Mouse (Mus musculus) hindbrain, embryonic 14.5 days (tissue): ENCODE measurements around the gene Cd79b. TPM values are rescaled to one million over a fixed set of nuclear protein-coding genes. Genes with fewer than 3 reads are reported as not detected.

Experiments
- ATAC-seq: fragments of 200-750 bp; cut with Nextera tagmentation; 2 replicates; pipeline ENCODE4 v1.8.0; 2017; ENCODE audit warnings: moderate number of reproducible peaks, mild to moderate bottlenecking, moderate TSS enrichment, moderate library complexity; ENCODE audit not compliant: low FRiP score
- DNase-seq: peaks from one replicate; pipeline ENCODE4 v3.0.0-alpha.2; 2015; ENCODE audit warnings: low spot score
- H3K27ac ChIP-seq: fragments of 300-500 bp; sonication (generic); 2 replicates; pipeline ENCODE4 v1.5.1; 2014; ENCODE audit warnings: mild to moderate bottlenecking, moderate library complexity
- H3K27me3 ChIP-seq: fragments of 300-500 bp; sonication (generic); 2 replicates; pipeline ENCODE4 v1.6.1; 2014; ENCODE audit warnings: mild to moderate bottlenecking, low read length, mixed read lengths; ENCODE audit not compliant: control insufficient read depth, insufficient read depth
- H3K36me3 ChIP-seq: fragments of 300-500 bp; sonication (generic); replicated peaks from 2 replicates; pipeline ENCODE4 v1.6.1; 2014; ENCODE audit not compliant: control insufficient read depth, insufficient read depth
- H3K4me1 ChIP-seq: fragments of 300-500 bp; sonication (generic); replicated peaks from 2 replicates; pipeline ENCODE4 v1.6.1; 2014; ENCODE audit warnings: antibody characterized with exemption, low read length, mixed read lengths; ENCODE audit not compliant: control insufficient read depth, insufficient read depth
- H3K4me2 ChIP-seq: fragments of 300-500 bp; sonication (generic); replicated peaks from 2 replicates; pipeline ENCODE4 v1.6.1; 2014; ENCODE audit warnings: mild to moderate bottlenecking, moderate library complexity
- H3K4me3 ChIP-seq: fragments of 300-500 bp; sonication (generic); replicated peaks from 2 replicates; pipeline ENCODE4 v1.5.1; 2014; ENCODE audit warnings: mild to moderate bottlenecking, low read length
- H3K9ac ChIP-seq: fragments of 300-500 bp; sonication (generic); 2 replicates; pipeline ENCODE4 v1.6.1; 2014
- H3K9me3 ChIP-seq: fragments of 300-500 bp; sonication (generic); 2 replicates; pipeline ENCODE4 v1.6.1; 2016; ENCODE audit warnings: low read length; ENCODE audit not compliant: control insufficient read depth
- WGBS: fragments of 180-500 bp; shearing (Covaris S2); extraction: QIAGEN DNeasy Blood & Tissue Kit; methylation state at CpG from one replicate; pipeline ENCODE4 v1.1.7; 2014; 5-methylcytosine and 5-hydroxymethylcytosine counted together
- polyA plus RNA-seq: library from polyadenylated mRNA; unstranded; fragments of >200 nt; fragmentation: Nextera tagmentation; extraction: Ambion mirVana; gene quantifications from 2 replicates; pipeline ENCODE4 v1.2.1, GENCODE M21; 2014

The Cd79b gene
- polyA plus RNA-seq, 1 experiment from 2014 or later: 0.92 TPM

GRCm38 (mm10) chr11:106307432-106307831 lies 7.1 kb downstream of the Cd79b start:
- Histone ChIP-seq H3K4me2 (no peak overlapping the region), H3K4me1 (no peaks in the 10 kb centered on the region), H3K27me3 (no peaks in the 10 kb centered on the region), H3K4me3 (no peak overlapping the region), H3K27ac (no peak overlapping the region), H3K9me3 (no peaks in the 10 kb centered on the region), H3K9ac (no peak overlapping the region), H3K36me3 (no peaks in the 10 kb centered on the region)
- no peak for DNase-seq
- ATAC-seq: no peak
- WGBS: 91% methylated on average over 5 of the region's 5 CpGs

DNA sequence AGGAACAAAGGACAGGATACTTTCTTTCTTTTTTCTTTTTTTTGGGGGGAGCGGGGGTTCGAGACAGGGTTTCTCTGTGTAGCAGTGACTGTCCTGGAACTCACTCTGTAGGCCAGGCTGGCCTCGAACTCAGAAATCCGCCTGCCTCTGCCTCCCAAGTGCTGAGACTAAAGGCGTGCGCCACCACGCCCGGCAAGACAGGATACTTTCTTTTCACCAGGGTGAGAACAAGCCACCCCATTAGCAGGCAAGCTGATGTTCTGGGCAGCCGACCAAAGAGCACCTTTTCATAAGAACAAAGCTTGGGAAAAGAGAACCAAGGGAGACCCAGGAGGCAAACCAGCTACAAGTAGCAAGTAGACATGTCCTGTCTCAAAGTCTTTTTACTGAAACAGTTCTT lies 7.8 kb downstream of the Cd79b start:
- no peak overlapping the region for H3K4me2 ChIP-seq
- H3K36me3 ChIP-seq: no peaks in the 10 kb centered on the region
- DNase-seq: no peak
- no peaks in the 10 kb centered on the region for H3K4me1 ChIP-seq
- no peak for ATAC-seq
- H3K27me3 ChIP-seq: no peaks in the 10 kb centered on the region
- 86% methylated on average over 9 of the region's 9 CpGs for WGBS
- H3K9me3 ChIP-seq: no peaks in the 10 kb centered on the region
- H3K4me3 ChIP-seq: no peak overlapping the region
- H3K9ac ChIP-seq: no peak overlapping the region
- no peak overlapping the region for H3K27ac ChIP-seq

GRCm38 (mm10) chr11:106306065-106306385 lies 8.5 kb downstream of the Cd79b start:
- no peaks in the 10 kb centered on the region for H3K9me3 ChIP-seq
- WGBS: 83% methylated on average over 3 of the region's 3 CpGs
- no peak overlapping the region for H3K27ac ChIP-seq
- H3K4me3 ChIP-seq: no peak overlapping the region
- no peak overlapping the region for H3K4me2 ChIP-seq
- no peaks in the 10 kb centered on the region for H3K36me3 ChIP-seq
- DNase-seq (no peak), ATAC-seq (no peak)
- no peak overlapping the region for H3K9ac ChIP-seq
- no peaks in the 10 kb centered on the region for H3K27me3 ChIP-seq
- H3K4me1 ChIP-seq: no peaks in the 10 kb centered on the region

DNA sequence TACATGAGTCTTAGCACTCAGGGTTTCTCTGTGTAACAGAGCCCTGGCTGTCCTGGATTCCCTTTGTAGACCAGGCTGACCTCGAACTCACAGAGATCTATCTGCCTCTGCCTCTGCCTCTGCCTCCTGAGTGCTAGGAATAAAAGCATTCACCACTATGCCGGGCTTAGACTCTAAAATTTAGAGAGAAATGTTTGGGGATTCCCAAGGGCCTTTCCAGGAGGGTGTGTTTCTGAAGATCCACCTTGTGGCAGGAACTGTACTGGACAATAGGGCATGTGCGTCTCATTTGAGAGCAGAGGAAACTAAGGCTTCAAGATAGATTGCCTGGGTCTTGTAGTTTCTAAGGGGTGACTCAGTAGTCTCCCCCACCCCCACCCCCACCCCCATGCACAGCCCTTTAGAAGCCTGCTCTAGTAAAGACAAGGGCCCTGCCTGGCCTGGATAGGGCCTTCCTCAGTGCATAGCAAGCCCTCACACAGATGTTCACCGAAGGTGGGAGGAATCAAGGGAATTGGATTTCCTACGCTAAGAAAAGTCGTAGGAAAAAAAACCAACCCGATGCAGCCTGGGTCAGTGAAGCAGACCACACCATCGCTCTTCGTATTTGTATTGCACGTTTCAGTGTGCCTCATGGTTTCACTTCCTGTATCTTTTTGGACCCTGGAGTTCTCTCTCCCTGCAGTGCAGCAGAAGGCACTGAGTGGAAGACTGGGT lies 9.1 kb downstream of the Cd79b start:
- WGBS: 81% methylated on average over 10 of the region's 10 CpGs
- Histone ChIP-seq H3K4me2 (no peak overlapping the region), H3K36me3 (no peaks in the 10 kb centered on the region), H3K9me3 (no peaks in the 10 kb centered on the region), H3K4me1 (no peaks in the 10 kb centered on the region), H3K27ac (no peak overlapping the region), H3K27me3 (no peaks in the 10 kb centered on the region), H3K9ac (no peak overlapping the region), H3K4me3 (no peak overlapping the region)
- DNase-seq (no peak), ATAC-seq (no peak)

DNA sequence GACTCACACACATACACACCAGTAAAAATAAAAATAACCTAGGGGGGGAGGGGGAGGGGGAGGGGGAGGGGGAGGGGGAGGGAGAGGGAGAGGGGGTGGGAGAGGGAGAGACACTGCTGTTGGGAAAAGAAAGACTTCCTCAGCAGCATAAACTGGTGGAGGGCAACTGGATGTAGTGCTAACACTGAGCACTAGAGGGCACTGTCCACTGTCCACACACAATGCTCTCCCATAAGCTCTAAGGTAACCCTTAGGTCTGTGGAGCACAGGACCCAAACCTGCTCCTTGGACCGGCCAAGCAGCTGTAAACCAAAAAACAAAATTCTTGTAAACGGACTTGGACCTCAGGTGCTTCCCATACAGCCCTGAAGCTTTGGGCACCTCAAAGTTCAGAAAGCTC lies 11.9 kb downstream of the Cd79b start:
- no peak overlapping the region for H3K9ac ChIP-seq
- WGBS: 41% methylated on average over 2 of the region's 2 CpGs
- no peak overlapping the region for H3K4me3 ChIP-seq
- H3K4me1 ChIP-seq: no peaks in the 10 kb centered on the region
- no peaks in the 10 kb centered on the region for H3K9me3 ChIP-seq
- no peaks in the 10 kb centered on the region for H3K36me3 ChIP-seq
- H3K27me3 ChIP-seq: no peaks in the 10 kb centered on the region
- DNase-seq (peak; percentile 70), ATAC-seq (no peak; the same call in 1 of the 2 replicates)
- no peak overlapping the region for H3K27ac ChIP-seq
- no peak overlapping the region for H3K4me2 ChIP-seq

GRCm38 (mm10) chr11:106301765-106302164 lies 12.8 kb downstream of the Cd79b start, which contains the start of gene Gh:
TSS of gene Gh (minus strand) at chr11:106301865.
- no peak within 1 kb of the TSS for H3K27ac ChIP-seq
- H3K9ac ChIP-seq: no peak within 1 kb of the TSS
- no peak within 1 kb of the TSS for H3K4me2 ChIP-seq
- H3K4me3 ChIP-seq: no peak within 1 kb of the TSS
- no peaks in the 10 kb centered on the region for H3K36me3 ChIP-seq
- ATAC-seq (no peak), DNase-seq (no peak)
- no peaks in the 10 kb centered on the region for H3K4me1 ChIP-seq
- 87% methylated on average over 9 of the region's 9 CpGs for WGBS
- no peaks in the 10 kb centered on the region for H3K27me3 ChIP-seq
- H3K9me3 ChIP-seq: no peaks in the 10 kb centered on the region

GRCm38 (mm10) chr11:106291861-106292260 lies 22.7 kb downstream of the Cd79b start:
- DNase-seq: no peak
- H3K4me2 ChIP-seq: no peak overlapping the region
- 89% methylated on average over 2 of the region's 2 CpGs for WGBS

GRCm38 (mm10) chr11:106290376-106290775 lies 24.2 kb downstream of the Cd79b start:
- Histone ChIP-seq H3K36me3 (no peaks in the 10 kb centered on the region), H3K4me2 (no peak overlapping the region), H3K9me3 (no peaks in the 10 kb centered on the region), H3K4me1 (no peaks in the 10 kb centered on the region), H3K27me3 (no peaks in the 10 kb centered on the region; the same call in 1 of the 2 replicates), H3K4me3 (no peak overlapping the region), H3K27ac (no peak overlapping the region), H3K9ac (no peak overlapping the region)
- no peak for ATAC-seq
- 93% methylated on average over 5 of the region's 5 CpGs for WGBS
- no peak for DNase-seq

More at GRCm38 (mm10) chr11:106291861-106292260, 22.7 kb downstream of the Cd79b start:
- Histone ChIP-seq H3K4me3 (no peak overlapping the region), H3K27me3 (no peaks in the 10 kb centered on the region; the same call in 1 of the 2 replicates), H3K27ac (no peak overlapping the region), H3K4me1 (no peaks in the 10 kb centered on the region), H3K9ac (no peak overlapping the region), H3K36me3 (no peaks in the 10 kb centered on the region), H3K9me3 (no peaks in the 10 kb centered on the region)
- no peak for ATAC-seq

GRCm38 (mm10) chr11:106289369-106289768 lies 25.2 kb downstream of the Cd79b start:
- no peak for DNase-seq
- 61% methylated on average over 8 of the region's 8 CpGs for WGBS
- no peak overlapping the region for H3K9ac ChIP-seq

DNA sequence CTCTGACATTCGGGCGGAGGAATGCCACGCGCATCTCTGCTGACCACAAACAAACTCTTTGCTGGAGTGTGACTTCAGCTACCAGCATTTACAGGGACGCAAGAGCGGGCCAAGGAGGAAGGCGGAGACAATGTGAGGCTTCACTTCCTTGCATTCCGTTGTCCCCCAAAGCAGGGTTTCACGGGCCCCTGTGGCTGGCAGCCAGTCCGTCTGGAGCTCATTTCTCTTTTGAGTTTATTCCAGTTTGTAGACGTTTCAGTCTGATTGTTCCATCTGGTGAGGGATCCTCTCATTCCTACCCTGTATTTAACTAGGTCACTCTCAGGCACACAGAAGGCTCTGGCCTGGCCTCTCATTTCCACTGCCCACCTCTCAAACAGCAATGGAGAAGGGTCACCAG lies 27.6 kb downstream of the Cd79b start:
- no peaks in the 10 kb centered on the region for H3K36me3 ChIP-seq
- no peaks in the 10 kb centered on the region; the same call in 1 of the 2 replicates for H3K27me3 ChIP-seq
- no peak overlapping the region for H3K4me2 ChIP-seq
- no peaks in the 10 kb centered on the region for H3K9me3 ChIP-seq
- H3K9ac ChIP-seq: no peak overlapping the region
- H3K27ac ChIP-seq: no peak overlapping the region
- no peak for DNase-seq
- H3K4me1 ChIP-seq: no peaks in the 10 kb centered on the region
- 64% methylated on average over 11 of the region's 11 CpGs for WGBS
- H3K4me3 ChIP-seq: no peak overlapping the region
- no peak for ATAC-seq

More at GRCm38 (mm10) chr11:106289369-106289768, 25.2 kb downstream of the Cd79b start:
- no peak for ATAC-seq
- Histone ChIP-seq H3K4me2 (no peak overlapping the region), H3K4me1 (no peaks in the 10 kb centered on the region), H3K4me3 (no peak overlapping the region), H3K9me3 (no peaks in the 10 kb centered on the region), H3K36me3 (no peaks in the 10 kb centered on the region), H3K27me3 (no peaks in the 10 kb centered on the region; the same call in 1 of the 2 replicates), H3K27ac (no peak overlapping the region)
